Mouse (Mus musculus): ENCODE data around the gene Gm527. TPM values are rescaled to one million over a fixed set of nuclear protein-coding genes. Genes with fewer than 3 reads are reported as not detected.

Gene Gm527
- 1.3 and 1.9 TPM in 2 replicates for polyA plus RNA-seq (2015; fragmentation: Nextera tagmentation; extraction: Ambion mirVana)

DNA sequence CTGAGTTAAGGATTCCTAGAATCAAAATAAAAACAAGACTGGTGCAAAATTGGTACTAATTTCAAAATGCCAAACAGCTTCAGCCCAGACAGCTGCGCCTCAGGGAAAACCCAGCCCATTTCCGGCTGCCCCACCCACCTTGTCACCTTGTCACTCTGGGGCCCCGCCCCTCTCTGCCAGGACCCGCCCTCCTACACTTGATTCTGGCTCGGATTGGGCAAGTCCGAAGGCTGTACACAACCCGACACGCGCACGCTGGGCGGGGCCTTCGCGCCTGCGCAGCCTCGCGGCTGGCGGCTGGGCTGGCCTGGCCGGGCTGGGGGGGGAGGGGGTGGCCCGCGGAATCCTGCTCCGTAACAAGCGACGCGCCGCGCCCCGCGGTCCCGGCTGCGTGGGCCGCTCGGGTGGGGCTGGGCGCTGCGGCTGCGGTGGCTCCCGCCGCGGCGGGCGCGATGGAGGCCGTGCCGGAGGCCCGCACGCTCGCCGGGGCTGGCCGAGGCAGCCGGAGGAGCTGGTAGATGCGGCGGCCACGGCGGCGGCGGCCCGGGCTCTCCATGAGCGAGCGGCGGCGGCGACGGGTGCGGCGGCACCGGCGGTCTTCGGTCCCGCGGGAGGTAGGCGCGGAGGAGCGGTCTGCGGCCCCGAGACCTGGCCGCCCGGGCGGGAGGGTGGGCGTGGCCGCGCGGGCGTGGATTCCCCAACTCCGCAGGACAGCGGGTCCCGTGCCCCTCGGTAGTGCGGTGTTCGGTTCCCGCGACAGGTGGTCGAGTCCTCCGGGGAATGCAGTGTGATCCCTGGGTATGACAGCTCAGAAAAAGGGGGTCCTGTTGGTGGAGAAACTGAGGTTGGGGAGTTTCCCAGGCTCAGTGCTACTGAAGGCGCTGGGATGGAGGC lies at the start of gene Gm527:
Gm527 (plus strand) TSS at position 329 of the 894 bp plus-strand sequence.
- under 1% methylated on average over 89 of the region's 93 CpGs for WGBS
- Histone ChIP-seq H3K27ac (peak within 1 kb of the TSS; percentile 78), H3K9me3 (replicated peaks) (no peaks in the 10 kb centered on the region), H3K4me2 (peak within 1 kb of the TSS; percentile 86), H3K36me3 (0 out of 2 replicates have a peak, but pooled peaks cover 7% of the 10 kb centered on the region), H3K4me1 (replicated peaks) (0 out of 2 replicates have a peak, but pooled peaks cover 4% of the 10 kb centered on the region), H3K9ac (peak within 1 kb of the TSS; percentile 88), H3K4me3 (peak within 1 kb of the TSS; percentile 92), H3K27me3 (no peaks in the 10 kb centered on the region)
- ATAC-seq (replicated peaks; ENCODE audit: insufficient number of reproducible peaks, insufficient read depth, low FRiP score, low read depth): peak; percentile 100

DNA sequence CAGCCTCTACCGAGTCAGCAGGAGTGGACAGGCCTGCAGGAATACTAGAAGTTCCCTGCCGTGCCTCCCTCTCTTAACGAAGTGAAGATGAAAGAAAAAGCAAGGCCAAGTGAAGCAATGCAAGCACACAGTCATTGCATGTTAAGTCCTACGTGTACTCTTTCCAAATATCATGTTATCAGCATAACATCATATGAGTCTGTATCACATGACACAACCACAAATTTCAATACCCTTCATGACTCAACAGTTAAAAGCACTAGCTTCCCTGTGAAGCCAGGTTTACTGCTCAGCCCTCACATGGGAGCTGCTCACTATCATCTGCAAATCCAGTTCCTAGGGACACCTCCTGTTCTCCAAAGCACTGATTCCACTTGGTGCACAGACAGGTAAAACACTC lies 46.6 kb upstream of the Gm527 start:
- 44% methylated on average over 4 of the region's 4 CpGs for WGBS

GRCm38 (mm10) chr12:64897060-64897730 lies 20.5 kb upstream of the Gm527 start:
- no peak overlapping the region for H3K9ac ChIP-seq
- H3K27ac ChIP-seq: no peak overlapping the region
- no peaks in the 10 kb centered on the region for H3K9me3 ChIP-seq (replicated peaks)
- no peak for ATAC-seq (replicated peaks; ENCODE audit: insufficient number of reproducible peaks, insufficient read depth, low FRiP score, low read depth)
- no peaks in the 10 kb centered on the region for H3K36me3 ChIP-seq
- H3K4me1 ChIP-seq (replicated peaks): no peaks in the 10 kb centered on the region
- WGBS: 29% methylated on average over 4 of the region's 4 CpGs
- H3K4me3 ChIP-seq: no peak overlapping the region
- no peak overlapping the region for H3K4me2 ChIP-seq
- H3K27me3 ChIP-seq: no peaks in the 10 kb centered on the region

More for the DNA sequence above, 46.6 kb upstream of the Gm527 start:
- no peak for ATAC-seq (replicated peaks; ENCODE audit: insufficient number of reproducible peaks, insufficient read depth, low FRiP score, low read depth)
- no peaks in the 10 kb centered on the region for H3K4me1 ChIP-seq (replicated peaks)
- H3K36me3 ChIP-seq: no peaks in the 10 kb centered on the region
- no peak overlapping the region for H3K27ac ChIP-seq
- no peaks in the 10 kb centered on the region for H3K27me3 ChIP-seq
- no peak overlapping the region for H3K4me2 ChIP-seq
- no peak overlapping the region for H3K9ac ChIP-seq
- no peak overlapping the region for H3K4me3 ChIP-seq
- no peaks in the 10 kb centered on the region for H3K9me3 ChIP-seq (replicated peaks)

DNA sequence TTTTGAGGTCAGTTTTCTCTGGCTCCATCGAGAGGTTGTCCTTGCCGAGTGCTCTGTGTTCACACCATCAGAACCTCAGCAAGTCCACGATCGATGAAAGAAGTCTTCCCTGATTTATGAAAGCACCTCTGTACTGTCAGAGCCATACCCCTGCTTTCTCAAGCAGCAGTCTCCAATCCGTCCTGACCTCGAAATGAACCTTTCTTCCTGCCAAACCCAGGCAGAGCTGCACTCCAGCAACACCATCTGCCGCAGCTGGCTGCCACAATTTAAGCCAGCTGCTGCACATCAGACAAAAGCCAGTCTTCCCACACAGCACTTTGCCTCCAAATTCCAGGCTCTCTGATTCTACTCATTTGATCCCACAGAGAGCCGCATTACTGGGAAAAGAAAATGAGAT lies 15.2 kb upstream of the Gm527 start:
- 22% methylated on average over 8 of the region's 8 CpGs for WGBS
- Histone ChIP-seq H3K4me3 (no peak overlapping the region), H3K4me1 (replicated peaks) (no peaks in the 10 kb centered on the region; the same call in 1 of the 2 replicates), H3K36me3 (no peaks in the 10 kb centered on the region), H3K27ac (peak overlapping the region; percentile 53), H3K27me3 (no peaks in the 10 kb centered on the region), H3K9ac (no peak overlapping the region), H3K4me2 (0 out of 2 replicates have a peak overlapping the region, but pooled peaks have one; percentile 6), H3K9me3 (replicated peaks) (no peaks in the 10 kb centered on the region)
- 0 out of 2 replicates have a peak, but pooled peaks have one; percentile 47 for ATAC-seq (replicated peaks; ENCODE audit: insufficient number of reproducible peaks, insufficient read depth, low FRiP score, low read depth)

DNA sequence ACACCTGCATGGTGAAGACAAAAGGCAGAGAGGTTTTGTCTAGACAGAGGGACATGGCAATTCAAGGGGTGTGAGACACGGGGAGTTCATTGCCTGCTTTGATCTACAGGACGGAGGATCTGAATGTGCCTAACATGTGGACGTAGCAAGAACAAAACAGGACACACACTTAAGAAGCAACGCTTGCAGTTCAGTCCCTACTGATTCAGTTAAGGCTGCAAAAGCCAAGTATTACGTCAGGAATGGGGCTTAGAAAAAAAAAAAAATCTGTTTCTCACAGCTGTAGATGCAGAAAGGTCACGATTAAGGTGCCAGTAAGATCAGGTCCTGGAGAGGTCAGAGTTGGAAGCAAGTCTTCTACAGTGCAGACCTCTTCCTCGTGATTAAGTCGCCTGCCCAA lies 14.5 kb upstream of the Gm527 start:
- no peak overlapping the region for H3K4me2 ChIP-seq
- H3K27me3 ChIP-seq: no peaks in the 10 kb centered on the region
- H3K4me1 ChIP-seq (replicated peaks): no peaks in the 10 kb centered on the region; the same call in 1 of the 2 replicates
- ATAC-seq (replicated peaks; ENCODE audit: insufficient number of reproducible peaks, insufficient read depth, low FRiP score, low read depth): no peak
- WGBS: 52% methylated on average over 8 of the region's 8 CpGs
- H3K27ac ChIP-seq: peak overlapping the region; percentile 14; the same call in 1 of the 2 replicates
- no peak overlapping the region for H3K9ac ChIP-seq
- no peaks in the 10 kb centered on the region for H3K9me3 ChIP-seq (replicated peaks)
- no peak overlapping the region for H3K4me3 ChIP-seq
- H3K36me3 ChIP-seq: no peaks in the 10 kb centered on the region

DNA sequence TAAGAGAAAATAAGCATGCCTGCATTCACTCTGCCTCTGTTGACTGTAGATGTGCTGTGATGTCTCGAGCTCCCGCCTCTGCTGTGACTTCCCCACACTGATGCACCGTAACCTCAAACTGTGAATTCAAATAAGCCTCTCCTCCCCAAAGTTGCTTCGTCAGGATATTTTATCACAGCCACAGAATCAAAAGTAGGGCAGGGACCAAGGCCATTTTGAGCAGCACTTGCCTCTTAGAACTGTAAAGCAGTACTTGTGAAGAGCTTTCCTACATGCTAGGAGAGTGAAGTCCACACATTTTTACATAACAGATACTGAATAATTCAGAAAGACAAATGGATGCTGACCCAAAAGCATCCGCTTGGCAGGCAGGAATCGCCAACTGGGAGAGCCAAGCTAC lies 4.7 kb upstream of the Gm527 start:
- no peak for ATAC-seq (replicated peaks; ENCODE audit: insufficient number of reproducible peaks, insufficient read depth, low FRiP score, low read depth)
- WGBS: 67% methylated on average over 6 of the region's 6 CpGs
- no peak overlapping the region for H3K9ac ChIP-seq
- 0 out of 2 replicates have a peak, but pooled peaks cover 2% of the 10 kb centered on the region for H3K4me1 ChIP-seq (replicated peaks)
- no peak overlapping the region for H3K4me2 ChIP-seq
- H3K36me3 ChIP-seq: no peaks in the 10 kb centered on the region
- H3K9me3 ChIP-seq (replicated peaks): no peaks in the 10 kb centered on the region
- H3K27ac ChIP-seq: no peak overlapping the region
- H3K4me3 ChIP-seq: no peak overlapping the region
- H3K27me3 ChIP-seq: no peaks in the 10 kb centered on the region

- Histone ChIP-seq H3K9ac (no peak overlapping the region), H3K27me3 (no peaks in the 10 kb centered on the region), H3K4me3 (no peak overlapping the region), H3K4me2 (no peak overlapping the region), H3K4me1 (replicated peaks) (0 out of 2 replicates have a peak, but pooled peaks cover 4% of the 10 kb centered on the region), H3K9me3 (replicated peaks) (no peaks in the 10 kb centered on the region), H3K36me3 (no peaks in the 10 kb centered on the region), H3K27ac (no peak overlapping the region)
- ATAC-seq (replicated peaks; ENCODE audit: insufficient number of reproducible peaks, insufficient read depth, low FRiP score, low read depth): no peak
Measured at GRCm38 (mm10) chr12:64916735-64917134, 971 bp upstream of the Gm527 start.

DNA sequence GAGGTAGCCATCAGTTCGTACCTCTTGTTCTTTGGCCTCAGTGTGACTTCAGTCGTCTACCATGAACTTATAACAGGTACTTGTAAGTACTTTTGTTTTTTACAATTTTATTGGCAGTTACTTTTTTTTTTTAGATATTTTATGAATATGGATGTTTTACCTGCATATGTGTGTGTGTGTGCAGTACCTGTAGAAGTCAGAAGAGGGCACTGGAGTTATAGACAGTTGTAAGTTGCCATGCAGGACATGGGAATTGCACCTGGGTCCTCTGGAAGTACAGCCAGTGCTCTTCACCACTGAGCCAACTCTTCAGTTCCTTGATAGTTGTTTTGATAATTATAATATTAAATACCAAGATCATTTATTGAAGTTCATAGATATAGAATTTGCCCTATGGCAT lies 19.8 kb downstream of the Gm527 start:
- no peak for ATAC-seq (replicated peaks; ENCODE audit: insufficient number of reproducible peaks, insufficient read depth, low FRiP score, low read depth)
- WGBS: 77% methylated on average over 2 of the region's 2 CpGs
- no peaks in the 10 kb centered on the region for H3K4me1 ChIP-seq (replicated peaks)

GRCm38 (mm10) chr12:64964560-64964959 lies 46.9 kb downstream of the Gm527 start:
- H3K9ac ChIP-seq: peak overlapping the region; percentile 67
- H3K4me3 ChIP-seq: peak overlapping the region; percentile 95
- no peak for ATAC-seq (replicated peaks; ENCODE audit: insufficient number of reproducible peaks, insufficient read depth, low FRiP score, low read depth)
- H3K36me3 ChIP-seq: no peaks in the 10 kb centered on the region
- H3K4me1 ChIP-seq (replicated peaks): peaks cover 16% of the 10 kb centered on the region
- no peaks in the 10 kb centered on the region for H3K9me3 ChIP-seq (replicated peaks)
- peak overlapping the region; percentile 82 for H3K27ac ChIP-seq
- H3K27me3 ChIP-seq: no peaks in the 10 kb centered on the region
- WGBS: 9% methylated on average over 4 of the region's 4 CpGs
- H3K4me2 ChIP-seq: peak overlapping the region; percentile 81

More for the DNA sequence above, 19.8 kb downstream of the Gm527 start:
- Histone ChIP-seq H3K9me3 (replicated peaks) (no peaks in the 10 kb centered on the region), H3K36me3 (no peaks in the 10 kb centered on the region), H3K9ac (no peak overlapping the region), H3K27ac (no peak overlapping the region), H3K4me2 (no peak overlapping the region), H3K4me3 (no peak overlapping the region), H3K27me3 (no peaks in the 10 kb centered on the region)

- Histone ChIP-seq H3K4me3 (peak within 1 kb of the TSS; percentile 95), H3K9ac (peak within 1 kb of the TSS; percentile 97), H3K9me3 (replicated peaks) (no peaks in the 10 kb centered on the region), H3K27ac (peak within 1 kb of the TSS; percentile 93), H3K4me2 (peak within 1 kb of the TSS; percentile 87), H3K36me3 (no peaks in the 10 kb centered on the region), H3K4me1 (replicated peaks) (peaks cover 19% of the 10 kb centered on the region), H3K27me3 (no peaks in the 10 kb centered on the region)
- WGBS: under 1% methylated on average over 45 of the region's 45 CpGs
- peak; percentile 99 for ATAC-seq (replicated peaks; ENCODE audit: insufficient number of reproducible peaks, insufficient read depth, low FRiP score, low read depth)
Measured at GRCm38 (mm10) chr12:64965124-64966026, 47.7 kb downstream of the Gm527 start, which contains the start of the genes Klhl28 and Togaram1. Klhl28 (minus strand) TSS chr12:64965534. Togaram1 (plus strand) TSS chr12:64965804.
